Mouse (Mus musculus): ENCODE results near the gene 2310033P09Rik.

The 2310033P09Rik gene

GRCm38 (mm10) chr11:59208153-59208831, at the start of gene 2310033P09Rik:
TSS of gene 2310033P09Rik (plus strand) at chr11:59208321.
- DNase-seq (ENCODE audit: low read depth, low spot score), result peak; percentile 97

- DNase-seq (ENCODE audit: low read depth, low spot score), result no peak
Measured at GRCm38 (mm10) chr11:59159099-59159498, 49.0 kb upstream of the 2310033P09Rik start.

- DNase-seq (ENCODE audit: low read depth, low spot score), result no peak
Measured at GRCm38 (mm10) chr11:59159558-59159957, 48.6 kb upstream of the 2310033P09Rik start.

GRCm38 (mm10) chr11:59161398-59161797, 46.7 kb upstream of the 2310033P09Rik start:
- DNase-seq (ENCODE audit: low read depth, low spot score), result peak; percentile 94

GRCm38 (mm10) chr11:59162443-59163254, 45.5 kb upstream of the 2310033P09Rik start:
- no peak for DNase-seq (ENCODE audit: low read depth, low spot score)

- DNase-seq (ENCODE audit: low read depth, low spot score), result peak; percentile 100
Measured at GRCm38 (mm10) chr11:59163255-59164236, 44.6 kb upstream of the 2310033P09Rik start, which contains the start of gene Iba57. TSS of gene Iba57 (minus strand) at chr11:59163739.

GRCm38 (mm10) chr11:59164384-59164783, 43.7 kb upstream of the 2310033P09Rik start:
- peak; percentile 47 for DNase-seq (ENCODE audit: low read depth, low spot score)

- DNase-seq (ENCODE audit: low read depth, low spot score), result no peak
Measured at GRCm38 (mm10) chr11:59165616-59166241, 42.4 kb upstream of the 2310033P09Rik start.

- no peak for DNase-seq (ENCODE audit: low read depth, low spot score)
Measured at GRCm38 (mm10) chr11:59169807-59170206, 38.3 kb upstream of the 2310033P09Rik start.

- no peak for DNase-seq (ENCODE audit: low read depth, low spot score)
Measured at GRCm38 (mm10) chr11:59170549-59170948, 37.6 kb upstream of the 2310033P09Rik start.

GRCm38 (mm10) chr11:59174189-59174838, 33.8 kb upstream of the 2310033P09Rik start:
- DNase-seq (ENCODE audit: low read depth, low spot score), result no peak

GRCm38 (mm10) chr11:59176475-59176874, 31.6 kb upstream of the 2310033P09Rik start:
- DNase-seq (ENCODE audit: low read depth, low spot score), result no peak

GRCm38 (mm10) chr11:59176921-59177320, 31.2 kb upstream of the 2310033P09Rik start:
- DNase-seq (ENCODE audit: low read depth, low spot score), result no peak

GRCm38 (mm10) chr11:59182864-59183331, 25.2 kb upstream of the 2310033P09Rik start, which contains the start of gene Gjc2:
TSS of gene Gjc2 (minus strand) at chr11:59183213.
- peak; percentile 57 for DNase-seq (ENCODE audit: low read depth, low spot score)

- DNase-seq (ENCODE audit: low read depth, low spot score), result peak; percentile 82
Measured at GRCm38 (mm10) chr11:59183821-59184220, 24.3 kb upstream of the 2310033P09Rik start.

- DNase-seq (ENCODE audit: low read depth, low spot score), result no peak
Measured at GRCm38 (mm10) chr11:59185490-59185889, 22.6 kb upstream of the 2310033P09Rik start.

GRCm38 (mm10) chr11:59187706-59188105, 20.4 kb upstream of the 2310033P09Rik start:
- DNase-seq (ENCODE audit: low read depth, low spot score), result no peak

- peak; percentile 90 for DNase-seq (ENCODE audit: low read depth, low spot score)
Measured at GRCm38 (mm10) chr11:59191231-59192058, 16.7 kb upstream of the 2310033P09Rik start.

- no peak for DNase-seq (ENCODE audit: low read depth, low spot score)
Measured at GRCm38 (mm10) chr11:59192059-59192386, 16.1 kb upstream of the 2310033P09Rik start, which contains the start of gene Guk1. TSS of gene Guk1 (minus strand) at chr11:59192212.
